Mouse (Mus musculus): ENCODE measurements around the gene Calm1.

DNA sequence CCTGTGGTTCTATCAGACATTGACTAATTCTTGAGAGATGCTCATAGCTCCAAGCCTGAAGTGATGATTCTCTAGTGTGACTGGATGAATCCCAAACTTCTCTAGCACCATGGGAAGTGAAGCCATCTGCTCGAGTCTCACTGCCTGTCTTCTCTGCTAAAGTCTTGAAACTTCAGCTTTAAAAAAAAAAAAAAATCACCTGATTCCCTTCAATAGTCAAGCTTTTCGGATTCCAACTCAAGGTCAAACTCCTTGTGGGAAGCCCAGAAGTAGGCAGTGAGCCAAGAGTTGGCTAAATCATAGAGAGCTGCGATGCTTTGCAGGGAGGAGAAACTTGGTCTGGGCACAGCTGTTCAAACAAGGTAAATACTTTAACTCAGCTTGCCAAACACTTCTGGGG, 15.5 kb downstream of the Calm1 start:
- TF ChIP-seq GATA1 (IDR thresholded peaks at IDR 0.05; ENCODE audit: low read length) (no peak), TAL1 (IDR thresholded peaks at IDR 0.05; ENCODE audit: low read length) (no peak)

Data from erythroblast, embryonic 14.5 days (primary cell).